Mouse (Mus musculus) R1 (cell line): ENCODE data around the gene Calr4.

Experiments
- DNase-seq: peaks from one replicate; pipeline ENCODE4 v3.0.0-alpha.2; 2018; ENCODE audit warnings: low read depth, low spot score

The Calr4 gene

DNA sequence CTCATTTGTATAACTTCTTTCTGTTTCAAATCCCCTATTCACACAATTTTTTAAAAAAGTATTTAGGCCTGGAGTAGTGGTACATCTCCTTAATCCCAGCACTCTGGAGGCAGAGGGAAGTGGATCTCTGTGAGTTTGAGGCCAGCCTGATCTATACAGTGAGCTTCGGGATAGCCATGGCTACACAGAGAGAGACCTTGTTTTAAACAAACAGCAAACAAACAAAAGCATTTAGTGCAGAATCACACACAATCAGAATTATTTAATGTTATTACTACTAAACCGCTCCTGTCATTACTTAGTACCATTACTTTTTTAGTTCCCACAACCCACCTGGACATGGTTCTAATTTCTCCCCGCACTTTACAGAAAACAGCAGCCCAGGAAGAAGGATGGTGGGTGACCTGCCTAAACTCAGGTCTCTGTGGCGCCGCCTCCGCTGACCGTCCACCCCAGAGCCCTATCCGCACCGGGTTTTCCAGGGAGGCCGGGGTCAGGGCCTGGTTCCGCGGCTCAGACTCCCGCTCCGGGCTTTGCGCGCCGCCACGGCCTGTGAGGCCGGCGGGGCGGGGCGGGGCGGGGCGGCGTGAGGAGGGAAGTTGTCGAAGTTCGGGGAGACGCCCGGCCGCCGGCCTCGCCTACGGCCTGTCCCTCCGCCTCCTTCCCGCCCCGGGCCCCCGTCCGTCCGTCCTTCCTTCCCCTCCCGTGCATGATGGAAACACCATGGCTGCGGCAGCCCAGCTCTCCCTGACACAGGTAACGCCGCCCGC is 45.6 kb downstream of the Calr4 start, which contains the start of gene Eps15:
TSS of gene Eps15 (plus strand) at position 580 of the 770 bp plus-strand sequence.
- DNase-seq = peak; percentile 93

DNA sequence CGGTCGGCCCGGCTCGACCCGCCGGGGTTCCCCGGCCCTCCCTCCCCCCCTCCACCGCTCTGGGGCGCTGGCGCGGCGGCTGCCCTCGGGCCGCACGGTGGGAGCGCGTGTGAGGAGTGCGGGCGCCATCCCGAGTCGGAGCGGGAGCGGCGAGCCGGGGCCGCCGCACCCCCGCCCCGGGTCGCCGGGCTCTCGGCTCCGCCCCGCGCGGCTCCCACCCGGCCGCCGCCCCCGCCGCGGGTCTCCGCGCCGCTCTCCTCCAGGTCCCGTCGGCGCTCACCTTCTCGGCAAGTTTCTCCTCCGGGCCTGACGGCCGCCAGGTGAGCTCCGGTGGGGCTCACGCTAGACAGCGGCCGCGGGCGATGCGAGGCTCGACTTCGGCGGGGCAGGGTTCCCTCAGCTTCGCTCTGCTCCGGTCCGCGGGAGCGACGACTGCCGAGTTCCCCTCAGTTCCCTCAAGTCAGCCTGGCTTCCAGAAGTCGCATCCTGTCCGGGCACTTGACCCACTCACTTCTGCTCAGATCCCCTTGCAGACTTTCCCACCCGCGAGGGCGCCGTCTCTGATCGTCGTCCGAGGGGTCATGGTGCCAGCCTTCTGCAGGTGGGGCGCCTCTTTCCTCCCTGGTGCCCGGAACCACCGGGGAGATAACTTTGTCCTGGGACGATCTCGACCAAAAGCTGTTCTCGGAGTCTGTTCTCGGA is 46.3 kb downstream of the Calr4 start:
- DNase-seq = peak; percentile 47

DNA sequence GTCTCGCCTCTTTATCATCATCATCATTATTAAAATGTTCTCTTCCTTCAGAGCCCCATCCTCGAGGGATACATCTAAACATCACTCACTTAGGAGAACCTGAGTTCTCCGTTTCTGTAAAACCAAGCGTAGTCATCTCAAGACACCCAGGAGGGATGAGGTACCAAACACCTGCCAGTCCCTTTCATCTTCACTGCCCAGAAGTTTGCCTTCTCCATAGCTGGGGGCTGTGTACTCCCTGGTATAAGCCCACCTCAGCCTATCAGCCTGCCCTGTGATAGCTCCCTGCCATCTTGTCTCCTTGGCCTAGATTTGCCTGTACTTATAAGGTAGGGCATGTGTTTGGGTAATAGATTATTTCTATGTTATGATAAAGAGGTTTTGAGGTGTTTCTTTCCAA is 46.9 kb downstream of the Calr4 start:
- DNase-seq = no peak

DNA sequence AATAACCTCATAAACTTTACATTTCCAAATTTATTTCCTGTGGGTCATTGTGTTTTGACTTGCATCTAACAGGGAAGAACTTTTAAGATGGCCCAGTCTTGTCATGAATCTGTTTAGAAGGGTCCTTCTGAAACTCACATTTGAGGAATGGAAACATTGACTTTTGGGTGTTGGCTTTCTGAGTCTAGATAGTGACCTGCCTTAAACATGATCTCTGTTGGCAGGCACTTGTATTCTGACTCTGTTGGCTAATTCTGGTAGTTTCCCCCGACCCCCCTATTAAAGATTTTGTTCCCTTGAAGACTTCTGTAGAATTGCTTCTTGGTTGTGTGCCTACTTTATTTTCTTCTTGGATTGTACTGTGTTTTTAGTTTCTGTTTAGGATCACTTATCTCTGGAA is 47.7 kb downstream of the Calr4 start:
- no peak for DNase-seq

DNA sequence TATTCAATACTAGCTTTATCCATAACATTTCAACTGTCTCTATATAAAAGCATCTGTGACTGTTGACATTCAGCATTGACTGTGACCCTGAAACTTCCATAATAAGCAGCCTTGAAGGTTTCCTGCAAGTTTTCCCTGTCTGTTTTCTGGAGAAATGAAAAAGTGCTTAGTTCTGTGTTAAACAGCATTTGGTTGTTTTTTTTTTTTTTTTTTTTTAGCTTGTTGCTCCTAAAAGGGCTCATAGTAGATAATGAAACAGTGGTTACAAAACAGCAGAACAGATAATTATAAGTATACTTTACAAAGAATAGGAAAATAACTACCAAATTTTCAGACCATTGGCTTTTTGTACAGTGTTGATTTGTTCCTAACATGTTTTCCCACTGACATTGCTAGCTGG is 60.3 kb downstream of the Calr4 start:
- DNase-seq = no peak

DNA sequence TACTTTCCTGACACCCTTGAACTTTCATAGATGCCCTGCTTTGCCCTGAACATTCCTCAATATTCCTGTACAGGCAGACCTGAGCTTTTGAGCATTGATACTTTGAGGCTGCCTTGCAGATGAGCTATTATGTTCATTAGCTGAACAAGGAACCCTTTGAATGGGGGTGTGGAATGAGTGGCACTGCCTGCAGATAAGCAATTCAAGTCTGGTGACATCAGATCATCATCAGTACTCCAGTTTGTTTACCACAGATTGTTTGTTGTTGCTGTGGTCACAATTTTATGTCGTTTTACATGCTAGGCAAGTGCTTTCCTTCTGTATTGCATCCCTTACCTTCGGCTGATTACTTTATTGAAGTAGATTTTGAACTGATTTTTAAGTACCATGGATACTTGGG is 62.2 kb downstream of the Calr4 start:
- no peak for DNase-seq

DNA sequence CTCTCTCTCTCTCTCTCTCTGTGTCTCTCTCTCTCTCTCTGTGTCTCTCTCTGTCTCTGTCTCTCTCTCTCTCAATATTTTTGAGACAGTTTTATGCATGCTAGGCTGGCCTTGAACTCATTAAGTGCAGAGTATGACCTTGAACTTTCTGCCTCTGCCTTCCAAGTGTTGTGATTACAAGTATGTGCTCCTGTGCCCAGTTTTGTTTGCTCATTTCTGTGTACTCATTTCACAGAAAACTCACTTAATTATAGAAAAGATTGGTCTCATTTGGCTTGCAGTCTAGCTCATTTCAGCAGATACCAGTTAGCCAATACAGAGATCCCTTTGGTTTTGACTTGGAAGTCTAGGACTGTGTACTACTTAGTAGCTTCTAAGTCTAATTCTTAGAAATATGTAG is 64.9 kb downstream of the Calr4 start:
- DNase-seq = no peak
